Mouse (Mus musculus) cerebellum, adult 9-11 months (tissue): Measurements from ENCODE around the gene Ltbp3.

Experiments used
- DNase-seq: peaks from one replicate; pipeline ENCODE4 v3.0.0; 2022

The Ltbp3 gene

GRCm38 (mm10) chr19:5794771-5795576 is 54.3 kb downstream of the Ltbp3 start:
- peak; percentile 28 for DNase-seq

- DNase-seq = no peak
Observed at GRCm38 (mm10) chr19:5795668-5796572, 55.2 kb downstream of the Ltbp3 start.

- DNase-seq = peak; percentile 32
Observed at GRCm38 (mm10) chr19:5796573-5797111, 55.9 kb downstream of the Ltbp3 start.

GRCm38 (mm10) chr19:5797381-5798111 is 56.8 kb downstream of the Ltbp3 start:
- peak; percentile 20 for DNase-seq

- no peak for DNase-seq
Observed at GRCm38 (mm10) chr19:5798700-5799479, 58.2 kb downstream of the Ltbp3 start.

GRCm38 (mm10) chr19:5799566-5800349 is 59.1 kb downstream of the Ltbp3 start:
- peak; percentile 46 for DNase-seq

GRCm38 (mm10) chr19:5800350-5800631 is 59.6 kb downstream of the Ltbp3 start:
- DNase-seq = no peak

- peak; percentile 53 for DNase-seq
Observed at GRCm38 (mm10) chr19:5800632-5801431, 60.1 kb downstream of the Ltbp3 start.

- DNase-seq = no peak
Observed at GRCm38 (mm10) chr19:5801432-5801964, 60.8 kb downstream of the Ltbp3 start.

- DNase-seq = peak; percentile 94
Observed at GRCm38 (mm10) chr19:5802011-5802786, 61.5 kb downstream of the Ltbp3 start.

GRCm38 (mm10) chr19:5802787-5803040 is 62.0 kb downstream of the Ltbp3 start:
- DNase-seq = no peak

GRCm38 (mm10) chr19:5803041-5803880 is 62.6 kb downstream of the Ltbp3 start:
- peak; percentile 99 for DNase-seq

- DNase-seq = no peak
Observed at GRCm38 (mm10) chr19:5803881-5804279, 63.2 kb downstream of the Ltbp3 start.

- peak; percentile 61 for DNase-seq
Observed at GRCm38 (mm10) chr19:5804371-5804899, 63.7 kb downstream of the Ltbp3 start.

GRCm38 (mm10) chr19:5806051-5806808 is 65.5 kb downstream of the Ltbp3 start:
- no peak for DNase-seq

GRCm38 (mm10) chr19:5806809-5807205 is 66.1 kb downstream of the Ltbp3 start:
- no peak for DNase-seq

- no peak for DNase-seq
Observed at GRCm38 (mm10) chr19:5807740-5808139, 67.0 kb downstream of the Ltbp3 start.
